Mouse (Mus musculus): ENCODE data around the gene Hsf4. TPM values are rescaled to one million over a fixed set of nuclear protein-coding genes. Genes with fewer than 3 reads are reported as not detected.

Hsf4 gene
- total and polyA plus RNA-seq, 2 experiments from 2014 or later, result 0.34 TPM; not detected in 1

DNA sequence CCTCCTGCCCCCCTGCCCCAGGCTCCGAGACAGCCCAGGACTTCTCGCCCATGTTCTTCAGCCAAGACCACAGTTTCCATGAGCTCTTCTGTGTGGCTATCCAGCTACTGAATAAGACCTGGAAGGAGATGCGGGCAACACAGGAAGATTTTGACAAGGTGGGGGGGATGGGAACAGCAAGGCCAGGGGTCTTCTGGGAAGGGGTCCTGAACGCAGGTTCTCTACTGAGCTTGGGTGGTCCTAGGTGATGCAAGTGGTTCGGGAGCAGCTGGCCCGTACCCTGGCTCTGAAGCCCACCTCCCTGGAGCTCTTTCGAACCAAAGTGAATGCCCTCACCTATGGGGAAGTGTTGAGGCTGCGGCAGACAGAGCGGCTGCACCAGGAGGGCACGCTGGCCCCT lies 38.8 kb downstream of the Hsf4 start:
- H3K27me3 ChIP-seq (ENCODE audit: control insufficient read depth, insufficient read depth, low read length), result no peaks in the 10 kb centered on the region
- no peak overlapping the region for H3K9ac ChIP-seq (replicated peaks; ENCODE audit: low read depth, low read length)
- H3K27ac ChIP-seq (ENCODE audit: low read depth), result no peak overlapping the region
- no peak for TF ChIP-seq CTCF (IDR thresholded peaks at IDR 0.05; ENCODE audit: low read depth)
- 92% methylated on average over 10 of the region's 10 CpGs for WGBS
- no peaks in the 10 kb centered on the region for H3K9me3 ChIP-seq (replicated peaks; ENCODE audit: control insufficient read depth, low read length)
- H3K36me3 ChIP-seq (replicated peaks; ENCODE audit: control insufficient read depth, insufficient read depth, low read length), result peaks cover 27% of the 10 kb centered on the region
- H3K4me1 ChIP-seq (ENCODE audit: control insufficient read depth, insufficient read depth), result peaks cover 28% of the 10 kb centered on the region
- no peak overlapping the region for H3K4me3 ChIP-seq (ENCODE audit: low read depth, low read length)
- no peak overlapping the region for H3K4me2 ChIP-seq (ENCODE audit: low read depth, low read length)
- DNase-seq (ENCODE audit: low spot score) (no peak), ATAC-seq (ENCODE audit: insufficient read depth, low read depth) (no peak)

DNA sequence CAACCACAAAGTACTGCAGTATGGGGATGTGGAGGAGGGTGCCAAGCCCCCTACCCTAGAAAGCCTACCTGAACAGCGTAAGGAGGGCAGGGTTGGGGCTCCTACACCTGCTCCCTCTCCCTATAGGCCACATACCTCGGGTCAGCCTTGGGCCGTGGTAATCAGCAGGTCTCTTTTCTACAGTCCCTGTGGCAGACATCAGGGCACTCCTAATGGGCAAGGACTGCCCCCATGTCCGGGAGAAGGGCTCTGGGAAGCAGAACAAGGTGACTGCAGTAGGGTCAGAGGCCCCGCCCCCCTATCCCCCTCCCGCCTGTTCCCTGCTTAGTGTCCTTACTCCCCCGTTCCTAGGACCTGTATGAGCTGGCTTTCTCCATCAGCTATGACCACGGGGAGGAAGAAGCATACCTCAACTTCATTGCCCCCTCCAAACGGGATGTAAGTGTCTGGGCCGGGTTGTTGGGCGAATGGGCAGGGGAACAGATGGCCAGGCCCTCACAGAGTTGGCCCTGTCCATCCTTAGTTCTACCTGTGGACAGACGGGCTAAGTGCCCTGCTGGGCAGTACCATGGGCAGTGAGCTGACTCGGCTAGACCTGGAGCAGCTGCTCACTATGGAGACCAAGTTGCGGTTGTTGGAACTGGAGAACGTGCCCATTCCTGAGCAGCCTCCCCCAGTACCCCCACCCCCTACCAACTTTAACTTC lies 39.7 kb downstream of the Hsf4 start:
- ATAC-seq (ENCODE audit: insufficient read depth, low read depth), result no peak
- Histone ChIP-seq H3K4me1 (ENCODE audit: control insufficient read depth, insufficient read depth) (peaks cover 32% of the 10 kb centered on the region), H3K9me3 (replicated peaks; ENCODE audit: control insufficient read depth, low read length) (no peaks in the 10 kb centered on the region), H3K36me3 (replicated peaks; ENCODE audit: control insufficient read depth, insufficient read depth, low read length) (peaks cover 34% of the 10 kb centered on the region), H3K27me3 (ENCODE audit: control insufficient read depth, insufficient read depth, low read length) (no peaks in the 10 kb centered on the region), H3K9ac (replicated peaks; ENCODE audit: low read depth, low read length) (no peak overlapping the region), H3K27ac (ENCODE audit: low read depth) (no peak overlapping the region), H3K4me3 (ENCODE audit: low read depth, low read length) (no peak overlapping the region), H3K4me2 (ENCODE audit: low read depth, low read length) (no peak overlapping the region)
- 77% methylated on average over 15 of the region's 15 CpGs for WGBS
- DNase-seq (ENCODE audit: low spot score), result no peak
- no peak for TF ChIP-seq CTCF (IDR thresholded peaks at IDR 0.05; ENCODE audit: low read depth)
- no peak for TF ChIP-seq EP300 (IDR thresholded peaks at IDR 0.05; ENCODE audit: low read depth)

- ATAC-seq (ENCODE audit: insufficient read depth, low read depth) (no peak), DNase-seq (ENCODE audit: low spot score) (no peak)
- Histone ChIP-seq H3K9me3 (replicated peaks; ENCODE audit: control insufficient read depth, low read length) (no peaks in the 10 kb centered on the region), H3K27me3 (ENCODE audit: control insufficient read depth, insufficient read depth, low read length) (no peaks in the 10 kb centered on the region), H3K4me3 (ENCODE audit: low read depth, low read length) (no peak overlapping the region), H3K4me1 (ENCODE audit: control insufficient read depth, insufficient read depth) (peaks cover 24% of the 10 kb centered on the region), H3K27ac (ENCODE audit: low read depth) (no peak overlapping the region), H3K4me2 (ENCODE audit: low read depth, low read length) (no peak overlapping the region), H3K9ac (replicated peaks; ENCODE audit: low read depth, low read length) (no peak overlapping the region), H3K36me3 (replicated peaks; ENCODE audit: control insufficient read depth, insufficient read depth, low read length) (peaks cover 41% of the 10 kb centered on the region)
- TF ChIP-seq EP300 (IDR thresholded peaks at IDR 0.05; ENCODE audit: low read depth) (no peak), CTCF (IDR thresholded peaks at IDR 0.05; ENCODE audit: low read depth) (no peak)
- 77% methylated on average over 8 of the region's 8 CpGs for WGBS
Measured at GRCm38 (mm10) chr8:105310118-105310517, 40.5 kb downstream of the Hsf4 start.

DNA sequence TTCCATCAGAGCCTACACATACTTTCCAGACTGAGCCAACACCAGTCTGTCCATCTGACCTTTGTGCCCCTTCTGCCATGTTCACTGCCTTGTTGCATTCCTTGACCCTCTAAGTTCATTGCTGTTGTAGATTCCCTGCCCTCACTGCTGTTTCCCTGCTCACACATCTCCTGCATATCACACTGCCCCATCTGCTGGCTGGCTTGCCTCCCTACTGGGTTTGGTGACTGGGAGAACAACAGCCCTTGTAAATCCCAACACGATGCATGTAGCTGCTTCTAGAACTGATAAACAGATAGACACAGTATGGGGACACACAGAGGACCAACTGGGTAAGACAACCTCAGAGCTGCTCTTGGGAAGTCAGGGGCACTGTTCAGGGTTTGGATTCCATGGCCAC lies 42.1 kb downstream of the Hsf4 start:
- Histone ChIP-seq H3K4me2 (ENCODE audit: low read depth, low read length) (no peak overlapping the region), H3K4me1 (ENCODE audit: control insufficient read depth, insufficient read depth) (peaks cover 21% of the 10 kb centered on the region), H3K9ac (replicated peaks; ENCODE audit: low read depth, low read length) (no peak overlapping the region), H3K27ac (ENCODE audit: low read depth) (no peak overlapping the region), H3K9me3 (replicated peaks; ENCODE audit: control insufficient read depth, low read length) (no peaks in the 10 kb centered on the region), H3K27me3 (ENCODE audit: control insufficient read depth, insufficient read depth, low read length) (no peaks in the 10 kb centered on the region), H3K4me3 (ENCODE audit: low read depth, low read length) (no peak overlapping the region), H3K36me3 (replicated peaks; ENCODE audit: control insufficient read depth, insufficient read depth, low read length) (peaks cover 49% of the 10 kb centered on the region)
- ATAC-seq (ENCODE audit: insufficient read depth, low read depth) (no peak), DNase-seq (ENCODE audit: low spot score) (no peak)
- 71% methylated on average over 1 of the region's 1 CpGs for WGBS
- no peak for TF ChIP-seq CTCF (IDR thresholded peaks at IDR 0.05; ENCODE audit: low read depth)
- TF ChIP-seq EP300 (IDR thresholded peaks at IDR 0.05; ENCODE audit: low read depth), result no peak

GRCm38 (mm10) chr8:105312891-105313481 lies 43.4 kb downstream of the Hsf4 start:
- ATAC-seq (ENCODE audit: insufficient read depth, low read depth) (peak; percentile 24), DNase-seq (ENCODE audit: low spot score) (no peak)
- Histone ChIP-seq H3K27ac (ENCODE audit: low read depth) (no peak overlapping the region), H3K4me3 (ENCODE audit: low read depth, low read length) (no peak overlapping the region), H3K36me3 (replicated peaks; ENCODE audit: control insufficient read depth, insufficient read depth, low read length) (peaks cover 45% of the 10 kb centered on the region), H3K9ac (replicated peaks; ENCODE audit: low read depth, low read length) (no peak overlapping the region), H3K4me2 (ENCODE audit: low read depth, low read length) (no peak overlapping the region), H3K9me3 (replicated peaks; ENCODE audit: control insufficient read depth, low read length) (no peaks in the 10 kb centered on the region), H3K27me3 (ENCODE audit: control insufficient read depth, insufficient read depth, low read length) (no peaks in the 10 kb centered on the region), H3K4me1 (ENCODE audit: control insufficient read depth, insufficient read depth) (peaks cover 24% of the 10 kb centered on the region)
- TF ChIP-seq CTCF (IDR thresholded peaks at IDR 0.05; ENCODE audit: low read depth) (no peak), EP300 (IDR thresholded peaks at IDR 0.05; ENCODE audit: low read depth) (no peak)
- WGBS, result 55% methylated on average over 8 of the region's 8 CpGs

All from heart, postnatal 0 days (tissue).